Mouse (Mus musculus) liver, adult 2 months (tissue): Measurements from ENCODE around the gene Duox1. TPM values are rescaled to one million over a fixed set of nuclear protein-coding genes. Genes with fewer than 3 reads are reported as not detected.

ENCODE experiments used
- DNase-seq: peaks from one replicate; pipeline ENCODE4 v3.0.0-alpha.2; 2011; ENCODE audit warnings: low read depth, low spot score; ENCODE audit errors: extremely low read depth
- H3K27ac ChIP-seq: fragments of 200-500 bp; replicated peaks from 2 replicates; pipeline ENCODE4 v1.5.1; 2012; ENCODE audit warnings: low read depth, mild to moderate bottlenecking, control low read depth, inconsistent platforms, low read length; ENCODE audit not compliant: insufficient read depth
- H3K27me3 ChIP-seq: fragments of 200-500 bp; 2 replicates; pipeline ENCODE4 v1.6.1; 2012; ENCODE audit warnings: mild to moderate bottlenecking, moderate library complexity, low read length, inconsistent platforms; ENCODE audit not compliant: control insufficient read depth, insufficient read depth
- H3K36me3 ChIP-seq: fragments of 200-500 bp; 2 replicates; pipeline ENCODE4 v1.6.1; 2012; ENCODE audit warnings: low read length, inconsistent platforms; ENCODE audit not compliant: control insufficient read depth, insufficient read depth
- H3K4me1 ChIP-seq: fragments of 200-500 bp; 2 replicates; pipeline ENCODE4 v1.6.1; 2011; ENCODE audit warnings: low read length; ENCODE audit not compliant: control insufficient read depth, insufficient read depth
- H3K4me3 ChIP-seq: fragments of 200-500 bp; 2 replicates; pipeline ENCODE4 v1.5.1; 2011; ENCODE audit warnings: low read depth, mild to moderate bottlenecking, control low read depth, low read length, moderate library complexity; ENCODE audit not compliant: insufficient read depth
- H3K79me2 ChIP-seq: fragments of 200-500 bp; 2 replicates; pipeline ENCODE4 v1.6.1; 2012; ENCODE audit warnings: inconsistent platforms, mild to moderate bottlenecking, low read length, moderate library complexity; ENCODE audit not compliant: control insufficient read depth, insufficient read depth
- H3K9ac ChIP-seq: fragments of 200-500 bp; 2 replicates; pipeline ENCODE4 v1.6.1; 2012; ENCODE audit warnings: low read depth, mild to moderate bottlenecking, control low read depth, inconsistent platforms, low read length
- CTCF ChIP-seq: fragments of 200-500 bp; IDR thresholded peaks from 2 replicates; pipeline ENCODE4 v1.5.1; 2011; ENCODE audit warnings: low read depth, low read length, control low read depth
- POLR2A ChIP-seq: fragments of 200-500 bp; IDR thresholded peaks from 2 replicates; pipeline ENCODE4 v1.6.1; 2011; ENCODE audit warnings: low read length, control low read depth; ENCODE audit not compliant: insufficient read depth; ENCODE audit errors: extremely low read depth
- WGBS: fragments of 180-500 bp; shearing (Covaris S2); methylation state at CpG from one replicate; pipeline ENCODE4 v1.1.7; 2018; 5-methylcytosine and 5-hydroxymethylcytosine counted together
- polyA plus RNA-seq: library from polyadenylated mRNA; depleted of rRNA; stranded (reverse); fragments of >200 nt; gene quantifications from 2 replicates; pipeline ENCODE4 v1.2.3, GENCODE M21; 2012
- total RNA-seq: library from RNA; depleted of rRNA; stranded (reverse); fragments of >200 nt; gene quantifications from 2 replicates; pipeline ENCODE4 v1.2.3, GENCODE M21; 2014

Duox1 gene
- total and polyA plus RNA-seq, 2 experiments: not detected

GRCm38 (mm10) chr2:122372067-122372466 is 56.6 kb downstream of the Duox1 start:
- DNase-seq: no peak
- TF ChIP-seq POLR2A (no peak), CTCF (no peak)
- WGBS: 79% methylated on average over 3 of the region's 3 CpGs
- Histone ChIP-seq H3K4me3 (no peak overlapping the region), H3K27ac (no peak overlapping the region), H3K79me2 (peaks cover 2% of the 10 kb centered on the region; the same call in 1 of the 2 replicates), H3K9ac (no peak overlapping the region), H3K36me3 (no peaks in the 10 kb centered on the region), H3K27me3 (no peaks in the 10 kb centered on the region), H3K4me1 (peaks cover 10% of the 10 kb centered on the region)

GRCm38 (mm10) chr2:122372541-122372940 is 57.1 kb downstream of the Duox1 start:
- Histone ChIP-seq H3K27ac (no peak overlapping the region), H3K4me3 (no peak overlapping the region), H3K9ac (no peak overlapping the region), H3K36me3 (no peaks in the 10 kb centered on the region), H3K27me3 (no peaks in the 10 kb centered on the region), H3K79me2 (no peaks in the 10 kb centered on the region), H3K4me1 (peaks cover 7% of the 10 kb centered on the region)
- 100% methylated on average over 1 of the region's 1 CpGs for WGBS
- no peak for DNase-seq
- TF ChIP-seq CTCF (no peak), POLR2A (no peak)

GRCm38 (mm10) chr2:122374012-122374411 is 58.5 kb downstream of the Duox1 start:
- Histone ChIP-seq H3K27me3 (no peaks in the 10 kb centered on the region), H3K79me2 (no peaks in the 10 kb centered on the region), H3K27ac (no peak overlapping the region), H3K4me3 (no peak overlapping the region), H3K9ac (no peak overlapping the region), H3K4me1 (peaks cover 3% of the 10 kb centered on the region), H3K36me3 (no peaks in the 10 kb centered on the region)
- DNase-seq: no peak
- TF ChIP-seq CTCF (no peak), POLR2A (no peak)
- WGBS: 80% methylated on average over 5 of the region's 5 CpGs

- no peak for DNase-seq
- Histone ChIP-seq H3K4me1 (peaks cover 3% of the 10 kb centered on the region; the same call in 1 of the 2 replicates), H3K79me2 (no peaks in the 10 kb centered on the region), H3K27me3 (no peaks in the 10 kb centered on the region), H3K9ac (peak overlapping the region; percentile 33; the same call in 1 of the 2 replicates), H3K36me3 (no peaks in the 10 kb centered on the region), H3K4me3 (peak overlapping the region; percentile 40), H3K27ac (no peak overlapping the region)
- TF ChIP-seq CTCF: no peak
- TF ChIP-seq POLR2A: no peak
- WGBS: 34% methylated on average over 23 of the region's 23 CpGs
Measured at GRCm38 (mm10) chr2:122374666-122375331, 59.3 kb downstream of the Duox1 start.

GRCm38 (mm10) chr2:122375391-122375991 is 60.0 kb downstream of the Duox1 start:
- H3K9ac ChIP-seq: peak overlapping the region; percentile 54
- H3K27me3 ChIP-seq: no peaks in the 10 kb centered on the region
- peak overlapping the region; percentile 82 for H3K4me3 ChIP-seq
- H3K79me2 ChIP-seq: no peaks in the 10 kb centered on the region
- under 1% methylated on average over 32 of the region's 32 CpGs for WGBS
- H3K36me3 ChIP-seq: no peaks in the 10 kb centered on the region
- peaks cover 3% of the 10 kb centered on the region; the same call in 1 of the 2 replicates for H3K4me1 ChIP-seq
- peak; percentile 88 for DNase-seq
- H3K27ac ChIP-seq: peak overlapping the region; percentile 32; the same call in 1 of the 2 replicates
- TF ChIP-seq CTCF (no peak), POLR2A (no peak)

- Histone ChIP-seq H3K27me3 (no peaks in the 10 kb centered on the region), H3K4me1 (peaks cover 3% of the 10 kb centered on the region; the same call in 1 of the 2 replicates), H3K27ac (peak overlapping the region; percentile 32; the same call in 1 of the 2 replicates), H3K79me2 (no peaks in the 10 kb centered on the region), H3K9ac (peak overlapping the region; percentile 54), H3K36me3 (no peaks in the 10 kb centered on the region), H3K4me3 (peak overlapping the region; percentile 82)
- peak; percentile 37 for DNase-seq
- WGBS: 0% methylated on average over 22 of the region's 22 CpGs
- TF ChIP-seq POLR2A: no peak
- TF ChIP-seq CTCF: no peak
Measured at GRCm38 (mm10) chr2:122376041-122376561, 60.6 kb downstream of the Duox1 start.
